Mouse (Mus musculus) ES-CJ7 (cell line): ENCODE data around the gene Wdr63.

ENCODE experiments used
- DNase-seq: peaks from one replicate; pipeline ENCODE4 v3.0.0; 2011; ENCODE audit warnings: low read depth, low spot score

The Wdr63 gene

DNA sequence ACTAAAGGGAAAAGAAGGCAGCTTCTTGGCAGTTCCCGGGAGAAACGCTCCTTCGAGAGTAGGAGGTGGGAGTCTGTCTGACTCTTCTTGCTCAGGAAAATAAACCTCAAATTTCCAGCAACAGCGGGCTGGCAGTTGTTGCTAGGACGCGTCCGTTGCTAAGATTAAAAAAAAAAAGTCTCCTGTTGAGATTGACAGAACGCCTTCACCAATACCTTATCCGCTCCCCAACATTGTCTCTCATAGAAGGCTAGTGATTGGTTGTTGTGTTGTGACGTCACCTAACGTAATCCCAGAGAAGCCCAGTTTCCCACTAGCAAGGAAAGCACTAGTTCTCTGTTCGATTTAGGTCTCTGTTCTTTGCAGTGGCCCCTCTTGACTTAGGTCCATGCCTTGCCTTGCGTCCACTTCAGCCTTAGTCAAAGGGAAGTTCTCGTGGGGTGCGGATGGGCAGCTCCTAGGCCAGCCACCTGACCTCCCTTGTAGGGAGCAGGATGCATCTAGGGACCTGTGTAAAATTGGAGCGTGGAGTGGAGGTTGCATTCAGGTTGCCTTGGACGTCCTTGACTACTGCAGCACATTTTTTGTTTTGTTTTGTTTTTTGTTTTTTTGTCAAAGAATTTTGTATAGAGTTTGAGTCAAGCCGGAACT lies at the start of gene Wdr63:
Gene Wdr63, minus strand, starts transcription at position 210 of the 651 bp plus-strand sequence.
- peak; percentile 92 for DNase-seq

DNA sequence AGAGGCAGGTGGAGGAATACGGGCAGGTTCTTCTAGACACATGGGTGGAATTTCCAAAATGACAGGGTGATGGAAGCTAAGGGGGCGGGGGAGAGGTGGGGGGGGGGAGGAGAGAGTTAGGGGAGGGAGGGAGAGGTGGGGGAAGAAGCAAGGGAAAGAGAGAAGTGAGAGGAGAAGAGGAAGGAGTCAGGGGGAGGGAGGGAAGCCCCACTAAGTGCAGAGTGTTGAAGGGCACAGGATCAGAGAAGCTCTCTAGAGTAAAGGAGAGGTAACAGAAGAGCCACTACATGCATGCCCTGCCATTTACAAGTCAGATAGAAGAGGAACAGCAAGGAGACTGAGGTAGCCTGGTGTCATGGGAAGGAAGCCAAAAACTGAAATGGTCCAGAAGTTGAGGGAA lies 48.9 kb upstream of the Wdr63 start:
- no peak for DNase-seq

DNA sequence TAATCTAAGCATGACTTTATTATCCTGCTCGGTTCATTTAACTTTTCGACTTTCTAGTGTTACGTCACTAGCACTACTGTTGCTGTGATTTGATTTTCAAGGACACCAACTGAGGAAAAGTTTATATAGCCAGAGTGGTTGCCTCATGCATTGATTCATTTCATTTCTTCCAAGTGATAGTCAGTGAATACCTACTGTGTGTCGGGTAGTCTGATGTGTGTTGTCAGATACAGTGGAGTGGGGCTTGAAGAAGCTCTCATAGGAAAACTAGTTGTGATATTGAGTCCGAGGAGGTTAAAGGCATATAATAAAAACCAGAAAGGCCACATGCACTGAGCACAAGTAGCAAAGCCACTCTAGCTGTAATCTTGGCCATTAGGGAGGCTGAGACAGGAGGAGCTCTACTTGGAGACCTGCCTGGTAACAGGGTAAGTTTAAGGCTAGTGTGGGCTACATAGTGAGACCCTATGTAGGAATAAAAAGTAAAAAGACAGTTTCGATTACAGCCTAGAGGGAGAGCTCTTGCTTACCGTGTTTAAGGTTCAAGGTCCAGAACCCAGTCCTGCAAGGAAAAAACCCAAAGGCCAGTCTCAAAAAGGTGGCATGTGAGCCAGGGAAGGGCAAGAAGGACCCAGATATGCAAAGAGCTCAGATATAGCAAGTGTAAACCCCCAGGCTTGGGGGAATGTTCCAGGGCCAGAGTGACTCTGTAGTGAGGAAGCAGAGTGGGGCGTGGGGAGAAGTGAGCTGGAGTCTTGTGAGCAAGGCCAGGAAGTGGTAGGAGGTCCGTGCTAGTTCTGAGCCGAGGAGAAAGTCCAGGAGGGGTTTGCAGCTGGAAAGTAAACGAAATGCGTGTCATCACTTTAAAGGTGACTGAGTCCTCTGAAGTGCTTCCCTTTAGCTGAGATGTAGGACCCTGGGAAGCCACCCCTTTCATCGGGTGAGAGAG lies 48.0 kb upstream of the Wdr63 start:
- no peak for DNase-seq

DNA sequence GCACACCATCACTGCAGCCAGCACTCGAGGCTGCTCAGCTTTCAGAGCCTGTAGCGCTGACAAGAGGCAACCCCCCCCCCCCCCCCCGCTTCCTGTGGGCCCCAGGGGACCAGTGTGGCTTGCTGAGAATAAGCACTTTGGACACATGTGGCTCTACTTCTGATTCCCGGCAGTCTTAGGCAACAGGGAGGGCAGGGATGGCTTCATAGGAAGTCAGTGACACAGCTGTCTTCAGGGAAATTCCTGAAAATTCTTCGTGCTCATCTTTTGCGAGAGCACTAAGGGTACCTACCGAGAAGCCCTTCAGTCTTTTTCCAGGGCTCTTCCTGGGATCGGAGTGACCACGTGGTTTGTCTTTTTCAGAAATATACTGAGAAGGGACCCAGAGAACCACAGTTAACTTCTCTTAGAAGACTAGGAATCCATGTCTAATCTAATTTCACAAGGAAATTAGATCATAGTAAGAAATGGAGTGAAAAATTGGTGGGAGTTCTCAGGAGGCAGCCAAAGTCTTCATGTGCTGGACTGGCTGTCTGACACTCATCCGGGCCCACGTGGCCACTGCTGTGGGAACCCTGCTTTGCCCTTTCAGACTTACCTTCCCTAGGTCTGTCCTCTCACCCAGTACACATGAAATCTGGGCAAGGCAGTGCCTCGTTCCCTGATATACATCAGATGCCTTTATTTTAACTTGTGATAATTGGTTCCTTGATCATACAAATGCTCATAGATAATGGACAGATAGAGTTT lies 46.1 kb upstream of the Wdr63 start:
- no peak for DNase-seq

DNA sequence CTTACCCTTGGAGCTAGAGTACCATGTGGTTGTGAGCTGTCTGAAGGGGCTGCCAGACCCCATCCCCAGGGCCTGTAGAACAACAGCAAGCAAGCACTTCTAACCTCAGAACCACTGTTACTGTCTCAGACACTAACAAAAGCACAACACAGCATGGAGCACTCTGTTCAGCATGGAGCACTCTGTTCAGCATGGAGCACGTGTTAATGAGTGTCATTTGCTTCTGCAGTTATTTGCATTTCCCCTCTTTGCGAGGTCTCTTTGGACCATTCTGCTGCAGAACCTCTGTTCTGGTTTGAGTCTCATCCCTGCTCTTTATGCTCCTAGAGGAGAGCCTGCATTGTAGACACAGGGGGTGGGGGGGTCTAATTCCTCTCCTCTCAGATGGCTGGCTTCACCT lies 45.0 kb upstream of the Wdr63 start:
- DNase-seq, result no peak

DNA sequence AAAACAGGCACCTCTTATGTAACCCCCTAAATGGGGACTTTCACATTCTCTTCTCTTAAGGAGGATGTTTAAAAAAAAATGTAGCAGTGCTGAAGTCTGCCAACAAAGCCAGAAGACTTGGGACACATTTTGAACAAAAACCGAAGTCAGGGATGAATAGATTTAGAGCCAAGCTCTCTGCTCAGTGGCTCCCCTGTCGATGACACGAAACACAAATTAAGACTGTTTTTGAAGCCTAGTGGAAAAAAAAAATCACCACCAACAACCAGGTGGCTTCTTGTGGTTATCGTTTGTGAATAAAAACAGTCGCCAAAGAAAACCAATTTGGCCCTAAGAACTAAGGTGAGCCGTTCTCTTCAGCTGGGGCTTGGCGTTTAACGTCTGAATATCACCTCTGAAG lies 44.4 kb upstream of the Wdr63 start:
- DNase-seq, result no peak

DNA sequence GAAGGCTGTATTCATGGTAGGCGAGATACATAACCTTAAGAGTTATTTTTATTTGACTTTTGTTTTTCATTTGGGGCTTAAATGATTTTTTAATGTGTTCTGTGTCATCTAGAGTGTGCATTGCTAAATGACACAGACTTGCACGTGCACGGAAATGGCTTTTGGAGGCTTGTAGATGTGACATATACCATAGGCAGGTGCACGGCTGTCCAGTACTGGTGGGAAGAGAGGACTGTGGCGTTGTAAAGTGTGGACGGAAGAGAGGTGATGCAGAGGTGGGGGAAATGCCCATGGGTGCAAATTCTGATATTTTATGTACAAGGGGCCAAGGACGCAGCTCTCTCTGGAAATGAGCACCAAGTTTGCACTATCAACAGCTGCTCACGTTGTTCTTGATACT lies 43.8 kb upstream of the Wdr63 start:
- DNase-seq, result no peak

DNA sequence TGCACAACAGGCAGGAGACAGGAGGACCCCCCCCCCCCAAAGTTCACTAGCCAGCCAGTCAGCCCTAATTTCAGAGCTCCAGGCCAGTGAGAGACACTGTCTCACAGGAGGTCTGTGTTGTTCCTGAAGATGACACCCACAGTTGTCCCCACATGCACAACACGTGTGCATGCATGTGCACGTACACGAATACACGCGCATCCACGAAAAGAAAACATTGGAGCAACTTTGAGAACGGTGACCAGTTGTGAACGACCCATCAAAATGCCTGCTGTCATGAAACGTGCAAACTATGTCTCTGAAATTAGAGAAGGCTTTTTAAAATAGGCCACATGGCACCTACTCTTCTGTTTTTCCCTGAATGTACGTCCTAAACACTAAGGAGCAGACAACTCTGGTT lies 43.4 kb upstream of the Wdr63 start:
- no peak for DNase-seq

DNA sequence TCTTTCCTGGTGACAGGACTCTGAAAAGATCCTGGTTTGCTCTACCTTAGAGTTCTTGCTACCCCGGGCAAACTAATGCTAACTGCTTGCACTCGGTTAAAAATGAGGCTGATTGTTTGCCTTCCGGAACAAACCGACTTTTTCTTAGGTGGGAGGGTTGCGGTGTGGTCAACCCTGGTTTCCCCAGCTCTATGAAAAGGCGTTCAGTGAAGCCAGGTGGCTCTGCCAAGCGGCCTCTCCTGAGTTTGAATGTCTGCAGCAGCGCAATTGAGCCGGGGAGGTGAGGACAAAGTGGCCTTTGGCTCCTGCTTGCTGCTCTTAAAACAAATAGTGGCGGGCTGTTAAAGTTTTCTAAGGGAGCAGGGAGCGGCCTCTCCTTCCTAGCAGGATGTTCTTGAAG lies 42.6 kb upstream of the Wdr63 start:
- DNase-seq, result no peak

DNA sequence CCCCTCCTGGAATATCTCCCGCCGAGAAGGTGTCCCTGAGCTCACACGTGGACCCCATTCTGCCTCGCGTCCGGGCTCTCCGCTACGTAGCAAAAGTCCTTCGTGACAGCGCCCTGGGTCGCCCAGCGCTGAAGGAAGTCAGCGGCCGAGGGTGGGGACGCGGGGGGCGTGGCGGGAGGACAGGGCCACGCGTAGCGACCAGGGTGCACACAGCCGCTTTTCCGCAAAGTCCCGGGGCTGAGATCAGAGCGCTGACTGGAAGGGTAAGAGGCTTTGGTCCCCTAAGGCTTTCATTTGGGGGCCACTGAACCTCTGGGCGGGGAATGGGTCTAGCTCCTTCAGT lies 42.1 kb upstream of the Wdr63 start:
- no peak for DNase-seq

DNA sequence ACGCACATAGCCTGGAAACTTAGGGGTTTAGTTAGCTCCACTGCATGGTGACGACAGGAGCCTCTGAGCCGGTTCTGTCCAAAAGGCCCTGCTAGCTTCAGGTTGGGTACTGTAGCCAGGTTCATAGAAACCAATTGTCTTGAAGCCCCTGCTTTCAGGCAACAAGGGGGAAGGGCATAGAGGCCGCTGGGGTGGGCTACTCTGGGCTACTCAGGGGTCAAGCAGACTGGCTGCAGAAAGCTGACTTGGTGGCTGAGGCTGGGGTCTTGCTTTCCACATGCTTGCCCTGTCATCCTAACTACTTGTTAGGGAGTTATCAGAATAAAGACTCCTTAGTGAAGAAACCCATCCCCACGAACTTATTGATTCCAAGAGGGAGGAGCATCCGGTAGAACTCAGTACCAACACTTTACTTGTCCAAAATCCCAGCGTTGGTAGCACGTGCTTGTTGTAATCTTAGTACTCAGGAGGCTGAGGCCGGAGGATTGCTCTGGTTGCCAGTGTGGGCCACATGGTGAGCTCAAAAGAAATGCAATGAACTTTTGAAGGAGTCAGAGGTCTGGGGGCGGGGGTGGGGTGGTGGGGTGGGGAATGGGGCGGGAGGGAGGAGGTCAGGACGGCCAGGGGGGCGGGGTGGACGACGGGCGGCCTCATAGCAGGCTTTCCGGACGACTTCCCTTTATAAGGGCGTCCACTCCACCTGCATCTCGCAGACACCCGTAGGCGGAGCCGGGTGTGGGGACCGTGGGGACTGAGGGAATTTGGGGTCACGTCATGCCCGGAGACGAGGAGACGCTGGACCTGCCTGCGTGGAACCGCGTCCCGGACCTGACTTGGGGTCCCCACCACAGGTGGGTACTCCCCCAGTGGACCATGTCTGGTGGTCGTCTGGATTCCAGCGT lies 41.5 kb upstream of the Wdr63 start, which contains the start of gene Mcoln2:
Gene Mcoln2, plus strand, starts transcription at position 678 of the 902 bp plus-strand sequence.
- no peak for DNase-seq

DNA sequence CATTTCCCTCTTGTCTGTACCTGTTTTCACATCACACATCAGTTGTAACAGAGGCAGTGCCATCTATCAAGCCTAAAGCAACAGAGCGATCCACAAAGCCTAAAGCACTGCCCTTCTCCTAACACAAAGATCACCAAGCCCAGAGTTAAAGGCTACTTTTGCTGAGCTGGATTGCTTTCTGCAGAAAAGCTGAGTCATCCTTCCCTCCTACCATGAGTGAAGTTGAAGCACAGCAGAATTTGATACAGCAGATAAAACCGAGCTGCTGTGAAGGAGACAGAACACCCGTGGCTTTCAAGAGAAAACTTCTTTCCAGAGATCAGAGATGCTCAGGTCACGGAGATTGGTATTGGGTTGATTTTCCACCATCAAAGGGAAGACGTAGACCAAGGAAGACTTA lies 38.2 kb upstream of the Wdr63 start:
- no peak for DNase-seq

DNA sequence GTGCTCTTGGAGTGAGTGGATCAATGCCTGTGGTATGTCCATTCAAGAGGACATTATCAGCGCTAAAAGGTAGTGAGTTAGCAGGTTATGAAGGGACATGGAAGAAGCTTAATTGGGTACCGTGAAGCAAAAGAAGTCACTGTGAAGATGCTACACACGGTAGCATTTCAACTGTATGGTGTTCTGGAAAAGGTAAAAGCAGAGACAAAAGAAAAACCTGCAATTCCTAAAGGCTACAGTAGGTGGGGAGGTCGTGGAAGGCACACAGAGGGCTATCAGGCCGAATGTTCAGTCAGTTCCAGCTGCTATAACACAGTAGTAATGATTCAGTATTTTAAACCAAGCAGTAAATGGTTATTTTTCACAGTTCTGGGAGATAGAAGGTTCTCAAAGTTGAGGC lies 37.6 kb upstream of the Wdr63 start:
- no peak for DNase-seq

DNA sequence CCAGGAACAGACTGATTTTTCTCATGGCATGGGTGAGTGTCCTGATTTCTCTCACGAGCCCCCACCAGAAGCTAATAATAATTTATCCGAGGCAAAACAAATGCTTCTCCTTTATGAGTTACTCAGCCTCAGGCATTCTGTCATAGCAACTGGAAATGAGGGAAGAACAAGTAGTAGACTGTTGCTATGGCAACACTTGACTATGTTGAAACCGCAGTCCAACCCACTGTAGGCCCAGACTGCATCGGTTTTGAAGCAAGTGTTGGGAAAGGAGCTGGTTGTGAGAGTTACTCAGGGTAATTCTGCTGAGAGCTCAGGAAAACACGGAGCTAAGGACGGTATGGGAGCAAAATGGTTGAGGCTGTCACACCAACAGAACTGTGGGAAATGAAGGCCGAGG lies 34.6 kb upstream of the Wdr63 start:
- no peak for DNase-seq

DNA sequence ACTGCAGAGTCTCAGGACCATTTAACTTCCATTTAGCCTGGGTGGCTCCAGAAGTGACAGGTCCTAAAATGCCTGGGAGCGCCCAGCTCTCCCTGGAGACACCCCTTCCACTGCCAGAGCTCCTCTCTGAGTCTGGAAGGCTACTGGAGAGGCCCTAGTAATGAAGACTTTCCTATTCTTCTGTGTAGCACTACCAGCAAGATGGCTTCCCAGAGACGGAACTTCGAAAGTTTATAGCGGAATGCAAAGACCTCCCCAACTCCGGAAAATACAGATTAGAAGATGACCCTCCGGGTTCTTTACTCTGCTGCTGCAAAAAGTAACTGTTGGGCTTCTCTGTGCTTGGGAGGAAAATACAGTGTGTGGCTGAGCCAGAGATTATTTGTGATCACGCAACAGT lies 32.3 kb upstream of the Wdr63 start:
- DNase-seq, result no peak

DNA sequence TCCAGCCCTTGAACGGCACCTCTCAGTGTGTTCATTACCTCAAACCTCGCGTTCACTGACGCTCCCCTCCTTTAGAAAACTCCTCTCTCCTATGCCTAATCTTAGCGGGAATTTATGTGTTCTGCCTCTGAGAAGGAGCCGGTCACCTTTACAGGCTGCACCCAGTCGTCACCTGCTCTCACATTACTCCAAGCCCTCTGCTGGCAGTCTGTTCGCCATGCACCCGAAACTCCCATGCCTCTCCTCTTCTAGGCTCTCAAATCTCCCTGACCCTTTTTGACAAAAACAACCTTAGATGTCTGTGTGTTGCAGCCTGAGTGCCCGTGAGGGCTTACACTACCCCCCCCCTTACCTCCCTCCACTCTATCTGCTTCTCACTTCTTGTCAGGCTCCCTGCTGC lies 28.5 kb upstream of the Wdr63 start:
- DNase-seq, result peak; percentile 66

DNA sequence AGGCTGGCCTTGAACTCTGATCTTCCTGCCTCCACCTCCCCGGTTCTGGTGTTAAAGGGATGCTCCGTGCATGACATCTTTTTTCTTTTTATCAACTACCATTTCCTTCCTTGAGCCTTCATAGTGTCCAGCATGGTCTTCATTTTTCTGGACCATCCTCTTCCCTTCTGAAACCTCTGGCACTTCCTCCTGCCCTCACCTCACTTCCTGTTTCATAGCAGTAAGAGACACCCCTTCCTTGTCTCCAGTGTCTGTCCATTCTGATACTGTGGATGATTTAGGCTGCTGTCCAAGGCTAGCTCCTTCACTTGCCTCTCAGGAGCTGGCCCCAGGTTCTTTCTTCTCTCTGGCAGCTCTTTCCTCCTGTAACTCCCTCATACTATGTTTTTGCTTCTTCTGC lies 27.5 kb upstream of the Wdr63 start:
- DNase-seq, result no peak

DNA sequence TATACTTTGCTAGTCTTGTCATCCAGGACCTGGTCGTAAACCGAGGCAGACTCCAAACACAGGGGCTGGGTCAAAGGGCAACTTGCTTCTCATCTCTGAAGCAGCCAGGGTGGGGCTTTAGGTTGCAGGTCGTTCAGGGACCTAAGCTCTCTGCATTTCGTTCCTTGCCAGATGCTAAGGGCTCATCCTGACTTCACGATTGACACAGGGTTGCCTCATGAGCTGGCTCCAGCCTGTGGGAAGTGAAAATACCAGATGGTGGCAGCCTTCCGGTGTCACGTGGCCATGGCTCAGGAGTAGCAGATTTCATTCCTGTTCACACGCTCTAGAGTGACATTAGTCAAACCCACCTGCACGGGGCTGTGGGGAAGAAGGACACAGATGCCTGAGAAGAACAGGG lies 26.9 kb upstream of the Wdr63 start:
- no peak for DNase-seq

DNA sequence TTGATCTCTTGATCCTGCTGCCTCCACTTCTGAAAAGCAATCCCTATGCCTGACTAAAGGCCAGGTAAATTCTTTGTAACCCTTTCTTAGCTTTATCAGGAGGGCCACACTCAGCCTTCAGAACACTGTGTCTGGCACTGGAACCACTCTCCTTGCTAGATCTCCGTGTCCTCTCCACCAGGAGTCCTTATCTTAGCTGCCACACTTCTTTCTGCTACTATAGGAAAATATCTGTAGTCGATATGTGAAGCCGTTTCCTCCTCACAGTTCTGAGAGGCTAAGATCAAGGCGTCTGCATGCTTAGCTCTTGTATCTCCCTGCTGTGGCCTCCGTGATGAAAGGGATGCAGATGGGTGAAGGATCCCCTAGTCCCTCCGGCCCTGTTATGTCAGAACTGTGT lies 19.3 kb upstream of the Wdr63 start:
- DNase-seq, result no peak

DNA sequence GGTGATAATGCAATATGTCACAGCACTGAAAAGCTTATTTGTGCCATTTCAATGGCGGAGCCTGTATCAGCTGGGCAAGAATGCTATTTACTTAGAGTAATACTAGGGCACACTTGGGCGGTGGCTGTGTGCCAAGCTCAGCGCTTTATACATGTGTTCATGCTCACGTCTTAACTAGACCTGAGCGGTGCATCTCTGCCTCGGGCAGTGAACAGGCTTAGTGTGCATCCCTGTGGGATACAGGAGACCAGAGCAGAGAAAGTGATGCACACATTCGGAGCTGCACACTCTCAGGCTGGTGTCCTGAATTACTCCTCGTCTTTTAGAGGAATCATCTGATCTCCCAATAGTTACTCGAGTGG lies 15.5 kb upstream of the Wdr63 start:
- no peak for DNase-seq

DNA sequence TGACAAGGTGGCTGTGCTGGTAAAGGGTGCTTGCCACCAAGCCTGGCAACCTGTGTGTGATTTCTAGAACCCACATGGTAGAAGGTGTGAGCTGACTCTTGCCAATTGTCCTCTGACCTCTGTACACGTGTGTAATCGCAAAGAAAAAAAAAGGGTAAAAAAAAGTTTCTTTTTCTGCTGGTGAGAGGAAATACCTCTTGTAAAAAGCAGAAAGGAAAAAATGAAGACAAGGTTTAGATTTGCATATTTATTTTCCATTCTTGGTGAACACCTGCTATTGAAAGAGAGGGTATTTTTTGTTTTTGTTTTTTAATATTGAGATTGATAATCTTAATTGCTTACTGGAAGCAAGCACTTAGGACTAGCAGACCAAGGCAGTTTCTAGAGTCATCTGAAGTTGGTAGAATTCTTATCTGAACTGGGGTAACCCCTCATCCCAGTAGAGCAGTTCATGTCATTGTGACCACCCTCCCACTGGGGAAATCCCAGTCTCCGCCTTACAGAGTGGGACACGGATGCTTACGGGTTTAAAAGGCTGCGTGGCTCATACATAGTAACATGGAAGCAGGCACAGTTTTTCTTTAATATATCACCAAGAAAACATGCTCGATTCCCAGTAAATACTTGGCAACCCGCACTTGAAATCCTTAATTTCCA lies 15.0 kb upstream of the Wdr63 start:
- no peak for DNase-seq
